Mouse (Mus musculus) mammary gland, adult 2 months (tissue): ENCODE results near the gene Lyzl6. TPM values are rescaled to one million over a fixed set of nuclear protein-coding genes. Genes with fewer than 3 reads are reported as not detected.

Experiments
- polyA plus RNA-seq: library from polyadenylated mRNA; depleted of rRNA; stranded (reverse); fragments of >200 nt; gene quantifications from 2 replicates; pipeline ENCODE4 v1.2.3, GENCODE M21; 2012; ENCODE audit warnings: low replicate concordance; rRNA removed

Lyzl6 gene
- polyA plus RNA-seq, result 0.47 TPM in 1 of 2 replicates, not detected in the other

DNA sequence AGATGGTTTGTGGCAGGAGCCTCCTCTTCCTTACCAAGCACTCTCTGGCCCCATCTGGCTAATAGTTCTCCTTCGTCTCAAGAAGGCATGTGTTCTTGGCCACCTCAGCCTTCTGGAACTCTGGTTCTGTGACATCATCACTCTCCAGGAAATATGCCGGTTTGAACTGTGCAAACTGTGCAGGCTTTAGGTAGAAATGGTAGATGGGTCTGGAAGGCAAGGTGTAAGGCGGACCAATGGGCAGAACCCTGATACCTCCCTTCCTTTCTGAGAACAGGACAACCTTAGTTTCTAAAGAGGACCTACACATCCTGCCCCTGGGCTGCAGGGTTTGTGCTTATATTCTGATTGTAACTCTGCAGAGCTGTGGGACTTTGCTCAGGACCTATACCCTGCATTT lies at the start of gene Lyzl6:
TSS of gene Lyzl6 (minus strand) at position 101 of the 400 bp plus-strand sequence.

DNA sequence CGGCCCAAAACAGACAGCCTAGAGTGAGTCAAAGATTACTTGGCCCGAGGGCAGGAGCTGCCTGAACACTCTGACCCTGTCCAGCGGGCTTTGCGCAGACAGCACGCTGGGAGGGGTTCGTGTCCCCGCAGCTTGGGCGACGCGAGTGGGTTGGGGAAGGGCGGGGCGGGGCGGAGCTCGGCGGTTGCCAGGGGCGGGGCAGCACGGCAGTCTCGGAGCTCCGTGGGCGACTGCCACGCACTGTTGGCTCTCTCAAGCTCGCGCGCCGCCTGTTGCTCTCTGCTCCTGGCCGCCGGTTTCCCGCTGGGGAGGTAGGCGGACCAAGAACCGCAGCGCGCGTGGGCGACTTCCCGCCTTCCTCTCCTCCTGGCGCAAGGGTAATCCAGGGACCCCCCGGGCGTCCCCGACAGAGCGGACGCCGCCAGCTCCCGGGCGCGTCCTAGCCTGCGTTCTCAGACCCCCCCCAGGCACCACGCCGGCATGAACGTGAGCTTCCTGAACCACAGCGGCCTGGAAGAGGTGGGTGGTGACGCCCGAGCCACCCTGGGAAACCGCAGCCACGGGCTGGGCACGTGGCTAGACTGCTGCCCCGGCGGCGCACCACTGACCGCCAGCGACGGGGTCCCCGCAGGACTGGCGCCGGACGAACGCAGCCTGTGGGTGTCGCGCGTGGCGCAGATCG lies 10.8 kb upstream of the Lyzl6 start, which contains the start of gene Rprml:
TSS of gene Rprml (plus strand) at position 270 of the 682 bp plus-strand sequence.

DNA sequence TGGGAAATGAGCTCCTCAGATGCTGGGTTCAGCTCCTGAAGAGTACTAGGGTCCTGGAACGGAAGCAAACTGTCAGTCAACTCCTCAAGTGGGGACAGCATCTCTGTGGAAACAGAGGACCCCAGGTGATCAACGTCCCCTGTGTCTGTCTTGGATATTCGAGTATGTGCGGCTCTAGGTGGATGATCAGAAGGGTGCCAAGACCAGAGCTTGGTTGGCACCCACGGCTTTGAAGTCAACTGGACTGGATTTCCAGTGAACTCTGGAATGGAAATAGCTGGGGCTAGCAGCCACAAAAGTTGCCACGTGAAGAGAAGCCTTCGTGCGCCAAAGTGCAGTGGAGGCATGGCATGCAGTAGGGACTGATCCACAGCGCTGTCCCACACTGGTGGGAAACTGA lies 17.6 kb downstream of the Lyzl6 start, which contains the start of gene Gm884:
TSS of gene Gm884 (minus strand) at position 101 of the 400 bp plus-strand sequence.

Other genes with a start within 250 kb of the Lyzl6 start
- 34.5 TPM in 2 replicates for gene Plekhm1, start 226.2 kb downstream of the Lyzl6 start, polyA plus RNA-seq
- not detected in 2 replicates for gene Lrrc37a, start 134.3 kb downstream of the Lyzl6 start, polyA plus RNA-seq
- not detected in 2 replicates for gene Gm884, start 17.8 kb downstream of the Lyzl6 start, polyA plus RNA-seq
- 1.1 and 2.6 TPM in 2 replicates for gene Rprml, start 10.7 kb upstream of the Lyzl6 start, polyA plus RNA-seq
- gene Gosr2, start 59.0 kb upstream of the Lyzl6 start, polyA plus RNA-seq, result 62.8 and 95.8 TPM in 2 replicates
- gene Wnt9b, start 110.9 kb upstream of the Lyzl6 start, polyA plus RNA-seq, result 0.18 and 0.22 TPM in 2 replicates
- gene Wnt3, start 135.3 kb upstream of the Lyzl6 start, polyA plus RNA-seq, result 0.13 and 0.68 TPM in 2 replicates